Mouse (Mus musculus) spleen, postnatal 36 days (tissue): ENCODE data around the gene Pramel1.
A peak's percentile ranks its signal among the peaks of the same experiment; 100 is the strongest.
"Not testable (repeated sequence)": the region's sequence is repeated elsewhere in the genome, so short reads cannot be mapped to it uniquely, and the experiment has no call there.

Source experiments
- DNase-seq, 2 experiments: peaks; one replicate each; pipeline ENCODE4 v3.0.0; 2022; ENCODE audit warnings: low spot score in 2 of 2, mixed read lengths in 1 of 2

Gene Pramel1

GRCm38 (mm10) chr4:143394181-143394580 lies at the start of gene Pramel1:
TSS of gene Pramel1 (plus strand) at chr4:143394428.
- DNase-seq, result no peak

- DNase-seq, result not testable (repeated sequence)
Measured at GRCm38 (mm10) chr4:143345491-143345890, 48.7 kb upstream of the Pramel1 start.

GRCm38 (mm10) chr4:143348678-143349077 lies 45.5 kb upstream of the Pramel1 start:
- no peak for DNase-seq

- DNase-seq, result no peak
Measured at GRCm38 (mm10) chr4:143349484-143349906, 44.7 kb upstream of the Pramel1 start, which contains the start of gene Lrrc38. TSS of gene Lrrc38 (plus strand) at chr4:143349757.

GRCm38 (mm10) chr4:143350047-143351015 lies 43.9 kb upstream of the Pramel1 start:
- DNase-seq, result no peak

- DNase-seq, result no peak
Measured at GRCm38 (mm10) chr4:143352301-143352700, 41.9 kb upstream of the Pramel1 start.

- no peak for DNase-seq
Measured at GRCm38 (mm10) chr4:143361520-143361919, 32.7 kb upstream of the Pramel1 start.

- no peak for DNase-seq
Measured at GRCm38 (mm10) chr4:143366415-143367041, 27.7 kb upstream of the Pramel1 start.

- DNase-seq, result no peak
Measured at GRCm38 (mm10) chr4:143379480-143379879, 14.7 kb upstream of the Pramel1 start.

GRCm38 (mm10) chr4:143379931-143380715 lies 14.1 kb upstream of the Pramel1 start:
- no peak for DNase-seq

- no peak for DNase-seq
Measured at GRCm38 (mm10) chr4:143380716-143381004, 13.6 kb upstream of the Pramel1 start.

GRCm38 (mm10) chr4:143382163-143382562 lies 12.1 kb upstream of the Pramel1 start:
- no peak for DNase-seq

- DNase-seq, result no peak
Measured at GRCm38 (mm10) chr4:143383646-143384045, 10.6 kb upstream of the Pramel1 start.

GRCm38 (mm10) chr4:143388955-143389702 lies 5.1 kb upstream of the Pramel1 start:
- DNase-seq, result no peak

- no peak for DNase-seq
Measured at GRCm38 (mm10) chr4:143411566-143412218, 17.5 kb downstream of the Pramel1 start.

- DNase-seq, result peak; percentile 79 to 88
Measured at GRCm38 (mm10) chr4:143412219-143413092, 18.2 kb downstream of the Pramel1 start, which contains the start of gene Pramef8. TSS of gene Pramef8 (plus strand) at chr4:143412426.

- no peak for DNase-seq
Measured at GRCm38 (mm10) chr4:143413621-143414020, 19.4 kb downstream of the Pramel1 start.

GRCm38 (mm10) chr4:143414121-143414520 lies 19.9 kb downstream of the Pramel1 start:
- DNase-seq, result no peak

GRCm38 (mm10) chr4:143426770-143427169 lies 32.5 kb downstream of the Pramel1 start:
- not testable (repeated sequence) for DNase-seq
